Mouse (Mus musculus) gastrocnemius, adult 2 months (tissue): Measurements from ENCODE around the gene Klhdc7b. TPM values are rescaled to one million over a fixed set of nuclear protein-coding genes. Genes with fewer than 3 reads are reported as not detected.
"Not testable (repeated sequence)": the region's sequence is repeated elsewhere in the genome, so short reads cannot be mapped to it uniquely, and the experiment has no call there.

ENCODE experiments used
- DNase-seq: peaks from one replicate; pipeline ENCODE4 v3.0.0; 2022
- H3K27ac ChIP-seq: fragments of 200-600 bp; 2 replicates; pipeline ENCODE4 v1.8.1; 2022; ENCODE audit warnings: mild to moderate bottlenecking
- H3K4me3 ChIP-seq: fragments of 200-600 bp; 2 replicates; pipeline ENCODE4 v1.8.1; 2022; ENCODE audit warnings: mild to moderate bottlenecking, moderate library complexity
- CTCF ChIP-seq: fragments of 200-600 bp; IDR thresholded peaks from 2 replicates; pipeline ENCODE4 v1.8.1; 2022; ENCODE audit warnings: antibody characterized with exemption, mild to moderate bottlenecking, moderate library complexity
- intact Hi-C: fragments of 180-260 bp; cut with DNase I; formaldehyde crosslinking; loops from one replicate; pipeline ENCODE4 v1.15.1; 2025
- total RNA-seq, 2 experiments: library from RNA; stranded (reverse); gene quantifications; 2 replicates each; pipeline ENCODE4 v1.2.3; 2021

Gene Klhdc7b
- total RNA-seq, 2 experiments from 2014 or later = not detected

- no peak for DNase-seq
- no peak for TF ChIP-seq CTCF
- intact Hi-C loops = no loop called here
- Histone ChIP-seq H3K4me3 (no peak overlapping the region), H3K27ac (no peak overlapping the region)
These were observed 37.2 kb downstream of the Klhdc7b start for GRCm38 (mm10) chr15:89421938-89422337.

- intact Hi-C loops = no loop called here
- no peak for TF ChIP-seq CTCF
These were observed 39.9 kb downstream of the Klhdc7b start for GRCm38 (mm10) chr15:89424621-89425020.

GRCm38 (mm10) chr15:89425711-89426121 lies 41.0 kb downstream of the Klhdc7b start, which contains the start of gene Cpt1b:
Gene Cpt1b (minus strand): TSS chr15:89425863.
- TF ChIP-seq CTCF = no peak
- Histone ChIP-seq H3K4me3 (peak within 1 kb of the TSS; percentile 78), H3K27ac (peak within 1 kb of the TSS; percentile 99)
- intact Hi-C loops = no loop called here
- peak; percentile 88 for DNase-seq

More at GRCm38 (mm10) chr15:89424621-89425020, 39.9 kb downstream of the Klhdc7b start:
- Histone ChIP-seq H3K27ac (peak overlapping the region; percentile 99), H3K4me3 (peak overlapping the region; percentile 78)
- no peak for DNase-seq

DNA sequence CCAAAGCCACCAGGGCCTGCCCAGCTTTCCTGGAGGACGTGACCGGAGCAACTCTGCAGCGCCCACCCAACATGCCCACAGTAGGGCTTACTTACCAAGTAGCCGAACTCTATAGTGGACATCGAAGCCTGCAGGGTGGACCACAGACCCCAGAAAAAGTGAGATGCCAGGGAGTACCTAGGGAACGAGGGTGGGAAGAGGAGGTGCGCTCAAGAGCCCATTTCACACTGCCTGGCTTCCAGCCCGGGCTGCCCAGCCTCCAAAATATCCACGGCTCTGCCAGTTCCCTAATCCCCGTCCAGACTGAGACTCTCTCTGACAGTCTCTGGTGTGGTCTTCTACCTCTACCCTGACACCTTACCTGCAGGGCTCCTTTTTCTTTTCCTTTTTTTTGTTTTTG lies 42.0 kb downstream of the Klhdc7b start:
- intact Hi-C loops = no loop called here

DNA sequence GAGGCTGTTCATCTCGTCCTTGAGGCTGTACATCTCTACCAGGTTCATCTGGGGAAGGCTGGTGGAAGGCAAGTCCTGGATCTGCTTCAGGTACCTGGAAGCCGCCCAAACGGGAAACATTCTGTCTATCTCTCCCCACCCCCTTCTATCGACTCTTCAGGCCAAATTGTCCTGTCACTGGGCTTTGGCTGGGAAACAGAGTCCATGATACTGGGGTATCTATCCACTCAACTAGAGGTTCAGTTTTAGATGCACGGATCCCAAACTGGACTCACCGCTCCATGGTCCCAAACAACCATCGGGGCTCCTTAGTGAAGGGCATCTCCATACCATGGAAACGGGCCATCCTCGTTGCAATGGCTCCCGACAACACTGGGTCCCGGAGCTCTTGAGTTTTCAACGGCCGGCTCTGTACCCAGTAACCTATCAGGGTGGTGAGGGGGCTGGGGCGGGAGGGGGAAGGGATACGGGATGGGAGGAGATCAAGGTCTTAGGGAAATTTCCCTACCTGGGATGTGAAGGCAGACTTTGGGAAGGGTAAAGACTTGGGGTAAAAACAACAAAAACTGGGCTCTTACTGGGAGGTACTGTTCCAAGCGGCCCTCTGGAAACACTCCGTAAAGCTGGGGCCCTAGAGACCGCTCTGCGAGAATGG lies 43.5 kb downstream of the Klhdc7b start:
- peak overlapping the region; percentile 71 for H3K4me3 ChIP-seq
- peak overlapping the region; percentile 99 for H3K27ac ChIP-seq
- DNase-seq = no peak
- TF ChIP-seq CTCF = no peak
- intact Hi-C loops = loop anchor here (2.0 kb wide), 1 partner anchor 71 kb away; no protein-coding TSS in a partner anchor

More for the DNA sequence above, 42.0 kb downstream of the Klhdc7b start:
- Histone ChIP-seq H3K4me3 (peak overlapping the region; percentile 78; the same call in 1 of the 2 replicates), H3K27ac (peak overlapping the region; percentile 99)
- TF ChIP-seq CTCF = no peak
- peak; percentile 68 for DNase-seq

DNA sequence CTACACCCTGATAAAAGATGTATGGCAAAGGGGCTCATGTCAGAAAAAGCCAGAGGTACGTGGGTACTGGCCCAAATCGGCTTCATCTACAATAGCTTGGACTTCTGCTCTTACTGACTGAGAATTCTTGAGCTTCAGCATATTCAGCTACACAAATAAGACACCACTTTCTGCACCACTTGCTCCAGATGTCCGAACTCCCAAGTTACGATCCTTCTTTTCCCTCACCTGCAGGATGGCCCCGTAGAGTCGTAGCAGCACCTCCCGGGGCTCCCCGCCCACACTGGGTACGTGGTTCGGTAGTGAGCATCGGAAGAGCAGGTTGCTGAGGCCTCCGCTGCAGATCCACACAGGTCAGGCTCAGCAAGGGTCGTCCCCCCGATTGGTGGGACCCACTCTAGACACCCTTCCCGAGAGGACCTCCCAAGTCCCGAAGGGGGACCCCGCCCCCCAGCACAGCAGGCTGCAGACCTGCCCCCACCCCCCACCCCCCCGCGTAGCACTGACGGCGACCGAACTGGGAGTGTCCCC lies 44.2 kb downstream of the Klhdc7b start:
- Histone ChIP-seq H3K4me3 (peak overlapping the region; percentile 71), H3K27ac (peak overlapping the region; percentile 99)
- TF ChIP-seq CTCF = no peak
- no peak for DNase-seq
- intact Hi-C loops = loop anchor here (2.0 kb wide), 1 partner anchor 72 kb away; no protein-coding TSS in a partner anchor

- intact Hi-C loops = loop anchor here (2.0 kb wide), 1 partner anchor 73 kb away; no protein-coding TSS in a partner anchor
- TF ChIP-seq CTCF = no peak
- peak; percentile 96 for DNase-seq
- Histone ChIP-seq H3K27ac (peak within 1 kb of the TSS; percentile 99), H3K4me3 (peak within 1 kb of the TSS; percentile 71)
These were observed 44.9 kb downstream of the Klhdc7b start, which contains the start of the genes C730034F03Rik, Gm44502 and Chkb for GRCm38 (mm10) chr15:89429352-89430221. Gene C730034F03Rik (plus strand): TSS chr15:89429589. Gene Gm44502 (minus strand): TSS chr15:89429696. Gene Chkb (minus strand): TSS chr15:89429908.

DNA sequence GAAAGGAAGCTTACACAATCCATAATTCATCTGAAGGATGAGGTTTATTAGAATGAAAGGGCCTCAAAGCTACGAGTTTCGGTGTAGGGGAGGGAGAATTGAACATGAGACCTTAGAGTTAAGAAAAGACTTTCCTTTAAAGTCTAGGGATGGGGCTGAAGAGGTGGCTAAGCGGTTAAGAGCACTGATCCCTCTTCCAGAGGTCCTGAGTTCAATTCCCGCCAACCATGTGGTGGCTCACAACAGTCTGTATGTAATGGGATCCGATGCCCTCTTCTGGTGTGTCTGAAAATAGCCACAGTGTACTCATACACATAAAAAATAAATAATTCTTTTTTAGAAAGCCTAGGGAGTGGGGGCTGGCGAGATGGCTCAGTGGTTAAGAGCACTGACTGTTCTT lies 45.6 kb downstream of the Klhdc7b start:
- no peak for DNase-seq
- peak; percentile 10; the same call in 1 of the 2 replicates for TF ChIP-seq CTCF
- H3K27ac ChIP-seq = peak overlapping the region; percentile 99
- peak overlapping the region; percentile 71 for H3K4me3 ChIP-seq
- intact Hi-C loops = no loop called here

- Histone ChIP-seq H3K27ac (peak overlapping the region; percentile 99; the same call in 1 of the 2 replicates), H3K4me3 (peak overlapping the region; percentile 71; the same call in 1 of the 2 replicates)
- DNase-seq, intact Hi-C loops: not testable (repeated sequence)
These were observed 46.1 kb downstream of the Klhdc7b start for GRCm38 (mm10) chr15:89430771-89431170.

DNA sequence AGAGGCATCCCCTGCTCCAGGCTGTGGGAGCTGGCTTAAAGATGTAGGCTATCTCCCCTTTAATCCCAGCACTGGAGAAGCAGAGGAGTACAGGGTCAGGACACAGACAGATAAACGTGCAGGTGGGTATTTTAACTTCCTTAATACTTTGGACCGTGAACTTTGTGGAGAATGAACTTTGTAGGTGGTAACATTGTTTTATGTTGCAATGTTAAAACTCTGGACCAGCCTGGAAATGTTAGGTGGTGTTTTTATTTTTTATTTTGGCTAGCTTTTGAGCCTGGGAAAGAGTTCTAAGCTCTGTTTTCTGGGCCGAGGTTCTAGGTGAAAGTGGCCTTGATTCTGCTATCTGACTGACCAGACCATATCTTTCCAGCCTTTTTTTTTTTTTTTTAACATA lies 46.6 kb downstream of the Klhdc7b start:
- no peak for DNase-seq
- intact Hi-C loops = no loop called here
- no peak for TF ChIP-seq CTCF
- H3K4me3 ChIP-seq = no peak overlapping the region
- no peak overlapping the region for H3K27ac ChIP-seq

DNA sequence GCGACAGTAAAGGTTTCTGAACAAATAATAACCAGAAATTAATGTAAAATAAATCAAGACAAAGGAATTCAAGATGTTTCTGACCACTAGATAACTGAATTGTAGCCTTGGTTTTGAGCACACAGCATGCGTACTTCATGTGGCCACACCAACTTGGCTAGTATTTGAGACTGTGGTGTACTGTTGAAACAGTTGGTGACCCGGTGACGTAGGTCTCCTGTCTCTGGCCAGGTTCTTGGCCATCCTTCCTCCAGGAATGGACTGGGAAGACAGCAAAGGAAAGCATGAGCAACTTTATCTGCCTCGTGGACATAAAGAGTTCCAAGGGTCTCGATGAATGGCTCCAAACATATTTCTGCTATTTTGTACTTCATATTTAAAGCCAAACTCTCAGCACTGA lies 47.1 kb downstream of the Klhdc7b start:
- intact Hi-C loops = no loop called here
- DNase-seq = no peak
- Histone ChIP-seq H3K27ac (no peak overlapping the region), H3K4me3 (no peak overlapping the region)
- no peak for TF ChIP-seq CTCF

DNA sequence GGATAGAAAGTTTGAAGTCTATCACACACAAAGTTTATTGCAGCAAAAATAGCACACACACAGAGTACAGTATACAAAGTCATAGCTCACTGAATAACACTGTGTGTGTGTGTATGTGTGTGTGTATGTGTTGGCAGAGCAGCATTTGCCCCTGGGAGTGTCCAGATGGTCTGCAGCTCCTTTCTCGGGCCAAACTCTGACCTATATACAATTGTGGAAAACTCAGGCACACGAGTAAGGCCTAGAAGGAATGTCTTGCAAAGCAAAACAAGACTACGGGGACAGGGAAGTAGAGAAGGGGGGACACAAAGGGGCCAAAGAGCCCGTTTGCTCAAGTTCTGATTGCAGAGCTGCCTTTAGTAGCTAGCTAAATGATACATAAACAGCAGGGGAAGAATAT lies 48.2 kb downstream of the Klhdc7b start:
- TF ChIP-seq CTCF = no peak
- intact Hi-C loops = no loop called here
- no peak for DNase-seq
- Histone ChIP-seq H3K27ac (no peak overlapping the region), H3K4me3 (no peak overlapping the region)

DNA sequence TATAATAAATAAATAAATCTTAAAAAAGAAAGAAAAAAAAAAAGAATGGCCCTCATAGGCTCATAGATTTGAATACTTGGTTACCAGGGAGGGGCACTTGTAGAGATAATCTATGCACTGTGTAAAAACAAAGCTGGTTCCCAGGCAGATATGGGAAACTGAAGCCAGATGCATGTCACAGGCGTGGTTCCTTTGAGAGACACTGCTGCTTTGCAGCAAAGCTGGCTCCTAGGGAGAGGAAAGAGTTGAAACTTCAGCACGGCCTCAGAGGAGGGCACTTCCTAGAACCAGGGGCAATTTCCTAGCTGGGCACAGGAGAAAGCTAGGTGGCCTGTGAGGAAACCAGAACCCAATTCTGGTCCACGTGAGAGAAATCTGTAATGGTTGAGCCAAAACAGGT lies 49.4 kb downstream of the Klhdc7b start:
- Histone ChIP-seq H3K27ac (no peak overlapping the region), H3K4me3 (no peak overlapping the region)
- intact Hi-C loops = no loop called here
- DNase-seq = no peak
- no peak for TF ChIP-seq CTCF
